Mouse (Mus musculus): ENCODE results near the gene Sp6.

The Sp6 gene

DNA sequence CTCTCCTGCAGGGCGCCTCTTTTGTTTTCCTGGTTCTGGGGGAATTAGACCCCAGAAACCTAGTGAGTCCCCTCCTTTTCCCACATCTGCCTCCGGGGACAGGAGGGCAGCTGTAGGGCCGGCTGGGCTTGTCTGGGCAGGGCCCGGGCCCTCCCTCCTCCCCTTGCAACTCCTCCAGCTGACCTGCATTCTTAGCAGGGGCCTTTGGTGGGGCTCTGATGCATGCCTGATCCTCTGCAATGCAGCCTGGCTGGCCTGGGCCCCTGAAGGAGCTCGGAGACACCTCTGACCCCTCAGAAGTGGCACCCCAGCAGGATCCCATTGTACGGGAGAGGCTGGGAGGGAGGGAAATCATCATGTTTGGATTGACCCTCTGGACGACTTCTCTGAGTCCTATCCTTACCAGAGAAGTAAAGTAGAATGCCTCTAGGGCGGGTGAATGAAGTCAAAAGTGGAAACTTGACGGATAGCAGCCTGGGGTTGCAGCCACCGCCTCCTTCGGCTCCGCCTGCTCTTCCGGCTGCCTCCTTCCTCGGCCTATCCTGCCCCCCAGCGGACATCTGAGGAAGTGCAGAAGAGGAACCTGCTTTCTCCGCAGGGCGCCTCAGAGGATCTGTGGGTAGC is 12.6 kb downstream of the Sp6 start:
- DNase-seq: peak; percentile 83

DNA sequence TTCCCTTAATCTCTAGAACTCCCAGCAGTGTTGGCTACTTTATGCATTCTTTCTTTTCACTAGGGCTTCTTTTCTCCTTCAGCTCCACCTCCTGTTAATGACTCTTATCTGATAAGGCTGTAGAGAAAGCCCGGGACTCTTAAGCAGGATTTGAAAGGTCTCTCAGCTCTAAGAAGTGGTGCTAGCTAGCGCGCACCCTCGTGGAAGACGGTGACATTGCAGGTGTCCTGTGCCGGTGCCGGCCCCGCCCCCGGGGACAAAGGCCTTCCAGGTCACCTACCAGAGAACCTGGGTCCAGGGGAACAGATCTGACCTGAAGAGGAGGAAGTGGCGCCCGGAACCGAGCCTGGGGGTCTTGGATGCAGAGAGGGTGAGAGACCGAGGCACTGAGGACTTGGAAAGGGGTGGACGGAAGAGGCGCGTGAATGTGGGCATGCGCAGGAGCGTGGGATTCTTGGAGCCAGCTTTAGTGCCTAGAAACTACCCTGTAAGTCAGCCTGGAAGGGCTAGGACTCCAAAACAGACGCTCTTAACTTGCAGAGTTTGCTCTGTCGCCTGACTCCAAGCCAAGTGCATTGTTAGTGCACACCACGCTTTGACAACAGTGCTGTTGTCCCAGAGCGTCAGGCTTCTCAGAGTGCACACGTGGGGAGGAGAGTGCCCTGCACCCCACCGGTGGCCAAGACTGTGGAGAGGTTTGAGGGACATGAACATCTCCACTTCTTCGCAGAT is 16.7 kb downstream of the Sp6 start, which contains the start of gene Scrn2:
TSS of gene Scrn2 (plus strand) at position 253 of the 732 bp plus-strand sequence.
- DNase-seq: peak; percentile 70

DNA sequence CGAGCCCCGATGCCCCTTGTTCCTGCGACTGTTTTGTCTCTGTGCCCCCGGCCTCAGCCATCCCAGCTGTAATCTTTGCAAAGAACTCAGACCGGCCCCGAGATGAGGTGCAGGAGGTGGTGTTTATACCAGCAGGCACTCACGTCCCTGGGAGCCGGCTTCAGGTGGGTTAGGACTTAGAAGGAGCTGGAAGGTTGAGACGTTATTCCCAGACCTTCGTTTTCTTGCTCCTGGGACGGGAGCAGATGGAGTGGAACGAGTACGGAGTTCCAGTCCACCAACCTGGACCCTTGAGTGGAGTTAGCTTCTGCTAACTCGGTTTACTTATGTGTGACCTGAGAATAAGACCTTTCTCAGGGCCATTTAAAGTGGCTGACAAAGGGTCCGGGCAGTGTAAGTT is 17.2 kb downstream of the Sp6 start:
- DNase-seq: no peak

DNA sequence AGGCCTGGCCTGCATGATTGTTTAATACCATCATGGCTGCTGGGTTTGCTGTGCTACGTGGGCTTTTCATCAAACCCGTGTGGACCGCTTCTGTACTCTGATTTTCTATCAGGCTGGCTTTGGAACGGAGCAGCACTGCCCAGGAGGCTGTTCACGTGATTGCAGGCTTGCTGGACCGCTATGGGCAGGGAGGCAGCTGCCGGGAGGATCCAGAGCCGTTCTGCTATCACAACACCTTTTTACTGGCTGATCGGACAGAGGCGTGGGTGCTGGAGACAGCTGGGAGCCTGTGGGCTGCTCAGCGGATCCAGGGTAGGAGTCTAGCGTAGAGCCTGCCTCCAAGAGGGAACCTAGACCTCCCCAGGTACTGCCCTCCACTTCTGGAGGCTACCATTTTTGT is 18.8 kb downstream of the Sp6 start:
- no peak for DNase-seq

DNA sequence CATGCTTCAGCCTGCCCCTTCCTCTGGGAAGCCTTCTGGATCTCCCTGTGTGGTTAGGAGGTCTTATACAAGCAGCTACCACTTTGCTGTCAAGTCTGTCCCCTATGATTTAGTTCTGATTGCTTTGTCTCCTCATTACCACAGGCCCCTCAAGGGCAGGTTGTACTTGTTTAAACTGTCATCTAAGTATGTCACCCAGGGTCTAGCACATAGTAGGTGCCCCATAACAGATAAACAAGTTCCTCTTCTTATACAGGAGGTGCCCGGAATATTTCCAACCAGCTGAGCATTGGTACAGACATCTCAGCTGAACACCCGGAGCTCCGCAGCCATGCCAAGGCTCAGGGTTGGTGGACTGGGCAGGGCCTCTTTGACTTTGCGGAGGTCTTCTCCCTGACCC is 19.3 kb downstream of the Sp6 start:
- no peak for DNase-seq

DNA sequence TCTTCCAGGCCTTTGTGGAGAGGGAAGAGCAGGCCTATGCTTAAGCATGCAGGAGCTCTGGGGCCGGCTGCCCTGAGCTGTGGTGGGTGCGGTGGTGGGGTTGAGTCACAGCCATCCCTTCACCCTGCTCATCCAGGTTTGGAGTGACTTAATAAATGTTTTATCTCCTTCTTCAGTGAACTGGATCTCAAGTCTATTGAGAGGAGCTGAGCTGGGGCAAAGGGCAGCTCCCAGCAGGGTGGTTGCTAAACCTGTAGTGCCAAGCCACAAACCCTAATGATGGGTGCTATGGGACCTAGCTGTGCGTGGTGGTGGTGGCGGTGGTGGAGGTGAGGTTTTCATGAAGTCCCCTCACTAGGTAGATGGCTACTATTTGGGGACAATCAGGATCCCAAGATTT is 20.6 kb downstream of the Sp6 start:
- no peak for DNase-seq

DNA sequence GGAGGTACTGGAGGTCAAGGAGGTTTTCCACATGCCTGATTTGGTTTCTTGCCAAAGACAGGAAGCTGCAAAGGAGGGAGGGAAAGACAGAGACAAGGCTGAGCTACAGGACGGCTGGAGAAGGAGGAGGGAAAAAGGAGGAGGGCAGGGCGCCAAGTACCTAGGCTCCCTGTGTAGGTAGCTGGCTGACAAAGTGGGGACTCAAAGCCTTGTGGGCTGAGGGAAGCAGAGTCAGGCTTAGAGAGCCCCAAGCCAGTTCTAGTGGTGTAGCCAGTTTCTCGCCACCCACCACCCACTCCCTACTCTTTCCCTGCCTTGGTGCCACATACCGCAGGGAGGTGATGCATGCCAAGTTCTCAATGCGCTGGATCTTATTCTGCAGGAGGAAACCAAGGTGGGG is 22.9 kb downstream of the Sp6 start:
- DNase-seq: peak; percentile 56

DNA sequence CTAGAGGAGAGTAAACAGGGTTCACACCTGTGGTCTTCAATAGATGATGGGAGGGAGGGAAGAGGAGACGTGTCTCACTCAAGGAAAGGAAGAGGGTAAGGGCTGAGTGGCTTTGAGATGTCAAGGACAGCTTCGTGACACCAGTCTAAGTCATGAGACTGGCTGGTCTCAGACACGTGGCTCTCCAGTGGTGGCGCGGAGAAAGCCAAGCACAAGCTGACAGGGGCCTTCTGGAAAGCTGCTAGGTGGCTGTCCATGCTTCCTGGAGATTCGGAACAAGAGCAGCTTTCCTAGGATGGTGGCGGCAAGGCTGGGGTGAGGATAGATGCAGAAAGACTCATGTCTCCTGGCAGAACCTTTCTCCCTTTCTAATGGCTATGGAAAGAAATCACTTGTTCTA is 25.7 kb downstream of the Sp6 start:
- DNase-seq: no peak

DNA sequence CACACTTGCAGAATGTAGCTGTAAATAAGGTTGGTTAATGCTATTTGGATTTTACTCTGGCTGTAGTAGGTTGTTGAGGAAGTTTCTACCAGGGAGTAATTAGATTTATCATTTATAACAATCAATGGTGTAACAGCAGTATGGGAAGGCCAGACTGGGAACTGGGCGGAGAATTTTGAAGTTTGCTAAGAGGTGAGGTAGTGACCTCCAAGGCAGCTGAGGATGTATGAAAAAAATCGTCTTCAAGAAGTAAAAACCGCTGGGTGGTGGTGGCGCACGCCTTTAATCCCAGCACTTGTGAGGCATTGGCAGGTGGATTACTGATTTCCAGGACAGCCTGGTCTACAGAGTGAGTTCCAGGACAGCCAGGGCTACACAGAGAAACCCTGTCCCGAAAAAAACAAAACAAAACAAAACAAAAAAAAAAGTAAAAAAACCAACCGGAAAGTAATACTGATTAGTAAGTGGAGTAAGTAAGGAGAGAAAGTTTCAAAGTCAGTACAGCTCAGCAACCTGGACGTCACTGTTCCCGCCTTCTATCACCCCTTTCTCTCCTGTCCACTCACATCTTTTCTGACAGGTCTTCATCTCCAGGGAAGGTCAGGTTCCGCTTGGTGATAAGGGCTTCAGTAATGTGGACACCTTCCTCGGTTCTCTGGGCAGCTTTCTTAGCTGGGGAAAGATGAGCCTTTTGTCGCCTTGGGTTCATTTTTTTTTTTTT is 27.3 kb downstream of the Sp6 start:
- DNase-seq: no peak

DNA sequence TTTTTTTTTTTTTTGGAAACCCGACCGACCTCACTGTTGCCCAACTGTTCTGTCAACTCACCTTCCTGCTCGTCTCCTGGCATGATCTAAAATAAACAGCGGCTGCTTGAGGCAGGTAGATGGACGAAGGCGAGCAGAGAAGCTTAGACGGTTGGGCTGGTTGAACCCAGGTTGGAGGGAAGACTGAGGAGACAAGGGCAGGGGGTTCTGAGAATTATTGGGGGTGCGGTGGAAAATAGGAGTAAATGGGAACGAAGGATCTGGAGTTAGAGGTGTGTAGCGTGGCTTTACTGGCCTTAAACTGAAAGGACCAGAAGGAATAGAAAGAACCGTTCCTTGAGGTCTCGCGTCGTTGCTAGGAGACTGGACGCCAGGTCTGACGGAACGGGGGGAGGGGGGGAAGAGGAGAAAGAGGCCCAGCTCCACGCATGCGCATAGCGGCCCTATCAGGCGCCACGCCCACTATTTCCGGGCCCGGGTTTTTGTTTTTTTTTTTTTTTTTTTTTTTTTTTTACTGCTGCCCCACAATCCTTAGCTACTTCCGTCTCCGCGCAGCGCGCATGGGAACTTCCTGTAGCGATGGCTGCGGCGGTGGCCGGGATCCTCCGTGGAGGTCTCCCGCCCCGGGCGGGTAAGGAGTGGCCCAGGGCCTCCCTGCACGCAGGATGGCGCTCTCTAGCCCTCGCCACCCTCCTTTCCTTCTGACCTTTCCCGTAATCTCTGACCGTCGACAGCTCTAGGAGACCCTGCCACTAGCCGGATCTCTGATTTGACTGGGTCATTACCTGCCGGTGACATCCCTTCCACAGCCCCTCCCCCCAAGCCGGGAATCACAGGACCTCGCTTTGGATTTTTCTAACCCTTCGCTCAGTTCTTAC is 28.1 kb downstream of the Sp6 start, which contains the start of the genes Lrrc46 and Mrpl10:
TSS of gene Lrrc46 (minus strand) at position 386 of the 878 bp plus-strand sequence.
TSS of gene Mrpl10 (plus strand) at position 539 of the 878 bp plus-strand sequence.
- DNase-seq: peak; percentile 84

DNA sequence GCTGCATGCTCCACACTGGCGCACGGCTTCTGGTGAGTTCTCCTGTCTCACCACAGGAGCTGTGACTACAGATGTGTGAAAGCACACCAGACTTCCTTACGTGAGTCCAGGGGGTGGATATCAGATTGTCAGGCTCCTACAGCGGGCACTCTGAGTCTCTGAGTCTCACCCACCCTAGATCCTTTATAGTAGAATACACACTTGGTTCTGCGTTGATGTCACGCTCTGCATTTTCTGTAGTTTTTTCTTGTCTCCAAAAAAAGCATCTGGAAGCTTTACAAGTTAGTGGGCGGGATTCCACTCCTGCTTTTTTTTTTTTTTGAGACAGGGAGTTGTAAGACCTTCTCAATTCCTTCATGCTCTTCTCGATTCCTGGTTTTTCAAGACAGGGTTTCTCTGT is 31.7 kb downstream of the Sp6 start:
- DNase-seq: no peak

DNA sequence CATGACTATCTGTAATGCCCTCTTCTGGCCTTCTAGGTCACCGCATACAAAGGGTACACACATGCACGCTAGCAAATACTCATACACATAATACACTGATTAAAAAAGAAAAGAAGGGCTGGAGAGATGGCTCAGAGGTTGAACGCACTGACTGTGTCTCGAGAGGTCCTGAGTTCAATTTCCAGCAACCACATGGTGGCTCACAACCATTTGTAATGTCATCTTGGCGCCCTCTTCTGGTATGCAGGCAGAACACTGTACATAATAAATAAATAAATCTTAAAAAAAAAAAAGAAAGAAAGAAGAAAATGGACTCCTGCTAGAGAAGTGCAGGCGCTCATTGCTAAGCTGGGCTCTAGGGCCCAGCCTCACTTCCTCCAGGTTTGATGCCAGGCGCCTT is 32.7 kb downstream of the Sp6 start:
- no peak for DNase-seq

DNA sequence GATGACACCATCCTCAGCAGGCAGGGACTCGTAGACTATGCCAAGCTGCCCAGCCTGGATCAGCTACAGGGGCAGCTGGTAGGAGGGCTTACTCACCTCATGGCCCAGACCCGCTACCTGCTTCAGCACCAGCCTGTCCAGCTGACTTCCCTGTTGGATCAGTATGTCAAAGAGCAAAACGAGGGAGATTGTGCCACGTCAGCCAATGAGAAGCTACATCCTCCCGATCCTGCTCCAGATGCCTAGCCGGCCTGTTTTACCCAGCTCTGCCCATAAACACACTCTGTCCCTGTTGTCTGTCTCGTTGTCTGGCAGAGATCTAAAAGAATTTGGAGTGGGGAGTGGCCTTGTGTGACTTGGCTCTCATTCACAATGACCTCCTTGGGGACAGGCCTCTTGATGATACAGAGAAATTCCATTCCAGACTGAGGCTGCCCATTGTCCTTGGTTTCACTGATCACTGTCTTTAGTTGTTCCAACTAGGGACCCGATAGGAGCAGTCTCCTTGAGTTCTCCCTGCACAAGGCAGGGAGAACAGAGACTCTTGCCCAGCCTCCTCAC is 35.0 kb downstream of the Sp6 start:
- DNase-seq: no peak

DNA sequence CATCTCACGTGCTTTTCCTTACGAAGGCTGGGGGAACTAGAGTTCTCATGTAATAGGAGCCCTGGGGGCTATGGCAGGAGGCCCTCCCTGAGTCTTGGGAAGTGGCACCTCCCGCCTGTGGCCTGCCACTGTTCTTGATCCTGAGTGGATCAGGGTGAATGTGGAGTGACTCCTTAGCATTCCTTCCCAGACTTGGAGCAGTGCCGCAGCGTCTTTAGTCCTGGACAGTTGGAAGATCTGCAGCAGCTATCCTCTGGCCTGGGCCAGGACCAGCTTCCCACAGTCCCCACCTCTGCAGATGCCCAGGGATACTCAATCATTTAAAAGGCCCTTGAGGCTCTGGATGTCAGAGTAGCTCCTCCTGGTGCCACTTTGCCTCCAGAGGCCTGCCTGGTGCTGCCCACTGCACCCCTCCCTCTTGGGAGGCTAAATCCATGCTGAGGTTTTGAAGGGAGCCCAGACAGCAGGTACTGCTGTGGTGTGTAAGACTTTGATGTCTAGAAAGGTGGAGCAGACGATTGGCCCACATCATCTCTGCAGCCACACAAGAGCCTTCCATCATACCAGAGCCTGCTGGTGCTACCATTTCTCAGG is 36.4 kb downstream of the Sp6 start:
- no peak for DNase-seq

DNA sequence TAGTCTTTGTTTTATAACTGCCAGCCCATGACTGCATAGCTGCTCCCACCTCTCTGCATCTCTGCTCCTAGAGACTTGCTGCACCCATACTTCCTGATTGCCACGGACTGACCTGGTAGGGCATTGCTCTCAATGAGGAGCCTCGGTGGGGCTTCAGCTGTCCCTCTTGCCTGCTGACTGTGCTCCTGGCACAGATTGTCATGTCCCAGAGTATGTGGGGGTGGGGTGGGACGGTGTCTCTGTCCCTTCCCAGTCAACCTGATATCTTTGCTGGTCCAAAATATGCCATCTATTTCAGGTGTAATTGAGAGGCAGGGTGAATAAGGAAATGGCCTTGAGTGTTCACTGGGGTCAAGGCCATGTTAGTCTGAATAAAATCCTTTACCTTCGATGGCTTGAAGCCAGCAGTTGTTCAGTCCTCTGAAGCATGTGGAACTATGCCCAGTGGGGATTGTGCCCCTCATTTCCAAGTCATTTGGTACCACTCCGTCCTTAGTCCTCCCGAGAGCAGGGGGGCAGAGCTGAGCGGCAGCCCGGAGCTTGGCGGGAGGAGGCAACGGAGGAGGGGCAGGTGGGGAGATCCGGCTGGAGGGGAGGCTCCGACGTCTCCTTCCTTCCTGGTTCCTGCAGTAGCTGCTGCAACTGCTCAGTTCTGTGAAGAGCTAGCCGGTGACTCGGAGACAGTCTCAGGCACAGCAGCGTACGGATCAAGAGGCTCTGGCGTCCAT is 37.2 kb downstream of the Sp6 start, which contains the start of gene Osbpl7:
TSS of gene Osbpl7 (plus strand) at position 413 of the 728 bp plus-strand sequence.
- DNase-seq: peak; percentile 82

DNA sequence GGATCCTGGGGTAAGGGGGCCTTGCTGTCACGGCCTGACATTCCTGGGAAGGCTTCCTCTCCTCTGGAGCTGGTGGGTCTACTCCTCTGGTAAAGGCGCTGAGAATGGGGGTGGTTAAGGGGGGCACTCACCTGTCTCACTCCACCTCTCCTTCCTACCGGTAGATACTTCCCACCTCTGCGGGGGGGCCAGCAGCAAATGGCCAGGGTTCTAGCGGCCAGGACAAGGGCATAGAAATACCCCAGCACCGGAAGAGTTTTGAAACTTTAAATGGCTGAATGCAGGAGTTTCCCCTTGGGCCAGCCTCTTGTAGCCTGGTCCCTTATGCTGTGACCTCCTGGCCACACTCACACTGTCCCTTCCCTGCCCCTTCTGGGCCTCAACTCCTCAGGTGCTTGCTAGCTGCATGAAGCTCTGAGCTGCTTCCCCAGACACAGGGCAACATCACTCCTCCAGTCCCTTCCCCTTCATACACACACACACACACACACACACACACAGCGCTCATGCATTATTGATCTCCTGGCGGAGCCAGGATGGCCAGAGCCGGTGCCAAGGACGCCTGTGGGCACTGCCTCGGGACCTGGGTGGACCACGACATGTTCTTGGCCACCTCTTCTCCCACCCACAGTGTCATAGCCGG is 37.9 kb downstream of the Sp6 start:
- DNase-seq: no peak

DNA sequence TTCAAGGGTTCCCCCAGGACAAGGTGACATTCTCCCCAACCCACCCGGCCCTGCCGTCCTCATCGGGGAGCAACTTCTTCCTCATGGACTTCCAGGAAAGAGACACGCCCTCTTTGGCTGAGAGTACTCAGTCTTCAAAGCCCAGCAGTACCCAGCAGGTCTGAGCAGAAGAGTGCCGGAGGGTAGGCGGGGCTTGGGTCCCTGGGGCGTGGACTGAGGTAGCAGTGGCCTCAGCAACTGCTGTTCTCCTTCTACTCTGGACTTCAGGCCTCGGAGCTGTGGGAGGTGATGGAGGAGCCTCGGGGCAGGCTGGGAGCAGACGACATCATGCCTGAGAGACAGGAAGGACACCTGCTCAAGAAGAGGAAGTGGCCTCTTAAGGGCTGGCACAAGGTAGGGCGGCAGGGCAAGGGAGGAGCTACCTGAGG is 39.0 kb downstream of the Sp6 start:
- no peak for DNase-seq

DNA sequence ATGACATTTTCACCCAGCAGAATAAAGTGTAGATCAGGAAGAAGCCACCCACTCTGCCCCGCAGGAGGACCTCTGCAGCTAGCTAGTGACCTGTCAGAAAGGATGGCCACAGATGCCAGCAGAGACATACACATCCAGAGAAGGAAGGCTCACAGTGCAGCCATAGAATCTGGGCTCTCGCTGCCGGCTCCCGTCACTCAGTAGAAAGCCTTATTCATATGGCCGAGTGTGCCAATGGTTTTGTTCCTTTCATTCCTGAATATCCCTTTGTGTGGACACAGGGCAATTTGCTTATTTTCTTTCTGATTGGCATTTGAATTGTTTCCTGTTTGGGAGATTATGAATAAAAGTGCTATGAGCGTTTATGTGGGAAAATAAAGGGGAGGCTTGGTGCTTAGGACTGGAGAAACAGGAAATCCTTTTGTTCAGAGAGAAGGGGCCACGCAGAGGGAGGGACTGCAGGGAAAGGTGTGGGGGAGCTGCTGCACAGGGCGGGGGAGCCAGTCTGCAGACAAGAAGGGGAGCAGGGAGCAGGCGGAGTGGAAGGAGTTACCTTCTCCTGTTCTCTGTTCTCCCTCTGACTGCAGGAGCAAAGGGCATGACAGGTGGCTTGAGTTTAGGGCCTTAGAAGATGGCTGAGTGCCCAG is 50.2 kb downstream of the Sp6 start:
- no peak for DNase-seq

DNA sequence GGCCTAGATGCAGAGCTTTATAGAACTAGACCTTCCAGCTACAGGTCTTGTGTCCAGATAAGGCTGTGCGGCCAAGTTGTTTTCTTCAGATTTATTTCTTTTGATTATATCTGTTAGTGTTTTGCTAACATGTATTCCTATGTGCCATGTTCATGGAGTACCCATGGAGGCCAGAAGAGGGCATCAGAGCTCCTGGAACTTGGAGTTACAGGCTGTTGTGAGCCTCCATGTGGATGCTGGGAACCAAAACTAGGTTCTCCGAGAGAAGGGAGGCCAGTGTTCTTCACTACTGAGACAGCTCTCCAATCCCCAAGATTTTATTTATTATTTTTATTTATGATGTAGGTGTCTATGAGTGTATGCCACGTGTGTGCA is 50.7 kb downstream of the Sp6 start:
- DNase-seq: no peak

Measured in right cerebral cortex, postnatal 25 days (tissue).